Mouse (Mus musculus): ENCODE measurements around the gene Taf1d. TPM values are rescaled to one million over a fixed set of nuclear protein-coding genes. Genes with fewer than 3 reads are reported as not detected.

Gene Taf1d
- 100 and 110 TPM in 2 replicates for polyA plus RNA-seq (2016; fragmentation: Nextera tagmentation; extraction: Ambion mirVana)

DNA sequence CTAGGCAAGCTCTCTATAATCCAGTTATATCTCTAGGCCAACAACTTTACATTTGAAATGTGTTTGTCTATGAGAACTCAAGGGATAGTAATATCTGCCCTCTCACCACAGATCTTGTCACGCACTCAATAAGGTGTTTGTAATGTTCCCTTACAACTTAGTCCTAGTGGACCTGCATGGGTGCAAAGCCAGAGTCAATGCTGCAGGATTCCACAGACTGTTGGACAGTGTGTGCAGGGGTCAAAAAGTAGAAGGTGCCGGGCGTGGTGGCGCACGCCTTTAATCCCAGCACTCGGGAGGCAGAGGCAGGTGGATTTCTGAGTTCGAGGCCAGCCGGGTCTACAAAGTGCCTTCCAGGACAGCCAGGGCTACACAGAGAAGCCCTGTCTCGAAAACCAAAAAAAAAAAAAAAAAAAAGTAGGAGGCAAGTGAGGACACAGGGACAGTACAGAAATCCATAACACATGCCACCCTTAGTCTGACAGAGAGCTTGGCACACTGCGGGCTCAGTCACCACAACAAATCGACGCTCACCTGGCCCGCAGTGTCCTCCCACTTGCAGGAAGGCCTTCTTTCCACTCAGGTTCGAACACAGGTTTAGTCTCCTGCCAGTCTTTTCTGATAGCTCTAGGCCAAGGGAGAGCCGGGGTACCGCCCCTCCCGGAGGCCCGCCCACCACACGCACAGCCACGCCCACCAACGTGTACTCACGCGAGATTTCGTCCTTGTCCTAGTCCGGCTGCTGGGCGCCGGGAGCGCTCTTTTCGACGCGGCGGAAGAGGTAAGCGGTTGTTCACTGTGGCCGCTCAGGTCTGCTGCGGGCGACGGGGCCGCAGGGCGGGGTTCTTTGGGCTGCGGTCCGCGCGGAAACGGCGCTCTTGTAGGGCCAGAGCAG is at the start of gene Taf1d:
Gene Taf1d, plus strand, starts transcription at position 712 of the 895 bp plus-strand sequence.
- WGBS, result 13% methylated on average over 45 of the region's 45 CpGs

GRCm38 (mm10) chr9:15256214-15256613 is 49.8 kb upstream of the Taf1d start:
- 81% methylated on average over 3 of the region's 3 CpGs for WGBS
- H3K4me3 ChIP-seq, result no peak overlapping the region
- no peak for DNase-seq (ENCODE audit: extremely low spot score, low spot score)
- no peak overlapping the region for H3K27ac ChIP-seq
- no peaks in the 10 kb centered on the region for H3K4me1 ChIP-seq
- no peaks in the 10 kb centered on the region for H3K27me3 ChIP-seq (ENCODE audit: poor library complexity, severe bottlenecking)
- H3K9me3 ChIP-seq, result no peaks in the 10 kb centered on the region
- peaks cover 14% of the 10 kb centered on the region for H3K36me3 ChIP-seq (replicated peaks)

More for the DNA sequence above, at the start of gene Taf1d:
- Histone ChIP-seq H3K9me3 (no peaks in the 10 kb centered on the region), H3K27me3 (ENCODE audit: poor library complexity, severe bottlenecking) (no peaks in the 10 kb centered on the region), H3K36me3 (replicated peaks) (peaks cover 38% of the 10 kb centered on the region), H3K27ac (peak within 1 kb of the TSS; percentile 98), H3K4me3 (peak within 1 kb of the TSS; percentile 87), H3K4me1 (peaks cover 30% of the 10 kb centered on the region)
- DNase-seq (ENCODE audit: extremely low spot score, low spot score), result peak; percentile 93

DNA sequence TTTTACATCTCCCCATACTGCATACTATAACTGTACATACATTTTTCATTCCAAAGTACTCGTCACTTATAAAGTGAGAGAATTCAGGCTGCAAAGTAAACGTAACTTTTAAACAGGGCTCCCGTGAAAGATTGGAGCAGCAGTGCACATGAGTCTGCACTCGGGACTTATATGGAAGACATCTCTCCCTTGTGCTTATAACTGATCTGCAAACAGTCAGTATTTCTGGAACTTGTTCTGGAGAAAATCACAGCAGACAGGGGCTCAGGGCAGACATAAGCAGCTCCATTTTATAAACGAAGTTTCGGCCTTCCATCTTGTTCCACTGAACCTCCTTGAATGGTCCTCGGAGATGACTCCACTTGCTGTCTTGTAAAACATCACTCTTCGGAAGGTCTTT is 44.0 kb upstream of the Taf1d start:
- no peaks in the 10 kb centered on the region for H3K9me3 ChIP-seq
- peaks cover 71% of the 10 kb centered on the region for H3K36me3 ChIP-seq (replicated peaks)
- H3K4me3 ChIP-seq, result no peak overlapping the region
- no peak overlapping the region for H3K27ac ChIP-seq
- no peak for DNase-seq (ENCODE audit: extremely low spot score, low spot score)
- no peaks in the 10 kb centered on the region for H3K27me3 ChIP-seq (ENCODE audit: poor library complexity, severe bottlenecking)
- 94% methylated on average over 8 of the region's 8 CpGs for WGBS
- H3K4me1 ChIP-seq, result no peaks in the 10 kb centered on the region

GRCm38 (mm10) chr9:15263487-15263886 is 42.5 kb upstream of the Taf1d start:
- 98% methylated on average over 10 of the region's 10 CpGs for WGBS
- no peaks in the 10 kb centered on the region for H3K4me1 ChIP-seq
- no peaks in the 10 kb centered on the region for H3K27me3 ChIP-seq (ENCODE audit: poor library complexity, severe bottlenecking)
- H3K36me3 ChIP-seq (replicated peaks), result peaks cover 86% of the 10 kb centered on the region
- no peak for DNase-seq (ENCODE audit: extremely low spot score, low spot score)
- no peak overlapping the region for H3K4me3 ChIP-seq
- no peak overlapping the region for H3K27ac ChIP-seq
- no peaks in the 10 kb centered on the region for H3K9me3 ChIP-seq

DNA sequence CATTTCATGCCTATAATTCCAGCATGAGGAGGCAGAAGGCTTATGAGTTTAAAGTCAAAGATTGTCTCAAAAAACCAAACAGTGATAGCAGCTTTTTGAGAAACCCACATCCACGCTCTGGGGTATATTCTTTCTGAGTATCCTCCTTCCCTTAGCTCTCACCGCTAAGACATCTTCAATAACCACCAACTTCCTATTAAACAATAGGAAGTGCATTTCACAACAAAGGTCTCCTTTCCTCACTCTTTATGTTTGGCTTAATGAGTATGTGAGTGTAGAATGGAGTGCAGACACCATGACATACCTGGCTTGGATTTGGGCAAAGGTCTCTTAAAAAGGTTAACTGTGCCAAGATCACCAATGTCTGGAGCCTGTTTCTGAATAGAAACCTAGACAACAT is 32.0 kb upstream of the Taf1d start:
- H3K36me3 ChIP-seq (replicated peaks), result peaks cover 84% of the 10 kb centered on the region
- H3K4me1 ChIP-seq, result peaks cover 11% of the 10 kb centered on the region
- no peak for DNase-seq (ENCODE audit: extremely low spot score, low spot score)
- 90% methylated on average over 2 of the region's 2 CpGs for WGBS
- H3K27me3 ChIP-seq (ENCODE audit: poor library complexity, severe bottlenecking), result no peaks in the 10 kb centered on the region
- no peak overlapping the region for H3K27ac ChIP-seq
- no peaks in the 10 kb centered on the region for H3K9me3 ChIP-seq
- no peak overlapping the region for H3K4me3 ChIP-seq

- 93% methylated on average over 4 of the region's 4 CpGs for WGBS
- H3K27me3 ChIP-seq (ENCODE audit: poor library complexity, severe bottlenecking), result no peaks in the 10 kb centered on the region
- peaks cover 56% of the 10 kb centered on the region for H3K36me3 ChIP-seq (replicated peaks)
Observed at GRCm38 (mm10) chr9:15276855-15277254, 29.2 kb upstream of the Taf1d start.

DNA sequence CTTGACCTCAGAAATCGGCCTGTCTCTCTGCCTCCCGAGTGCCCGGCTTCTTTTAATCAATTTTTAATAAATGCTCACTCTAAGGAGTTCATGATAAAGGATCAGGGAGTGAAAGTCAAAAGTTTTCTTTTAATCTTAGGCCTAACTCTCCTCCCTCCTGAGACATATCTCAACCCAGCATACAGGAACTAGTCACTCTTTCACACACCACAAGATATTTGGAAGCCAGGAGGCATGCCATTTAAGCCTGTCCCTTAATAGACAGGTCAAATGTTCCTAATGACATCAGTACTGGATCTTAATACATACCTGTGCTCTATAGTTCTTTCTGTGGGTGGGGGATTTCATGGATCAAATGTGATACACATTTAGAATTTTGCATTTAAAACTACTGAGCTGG is 27.7 kb upstream of the Taf1d start:
- H3K27me3 ChIP-seq (ENCODE audit: poor library complexity, severe bottlenecking), result no peaks in the 10 kb centered on the region

More at GRCm38 (mm10) chr9:15276855-15277254, 29.2 kb upstream of the Taf1d start:
- no peak for DNase-seq (ENCODE audit: extremely low spot score, low spot score)
- H3K4me3 ChIP-seq, result no peak overlapping the region
- H3K9me3 ChIP-seq, result no peaks in the 10 kb centered on the region
- H3K27ac ChIP-seq, result no peak overlapping the region
- H3K4me1 ChIP-seq, result peaks cover 24% of the 10 kb centered on the region

GRCm38 (mm10) chr9:15279139-15279648 is 26.8 kb upstream of the Taf1d start:
- Histone ChIP-seq H3K27ac (peak overlapping the region; percentile 92), H3K27me3 (ENCODE audit: poor library complexity, severe bottlenecking) (no peaks in the 10 kb centered on the region), H3K9me3 (no peaks in the 10 kb centered on the region), H3K4me3 (peak overlapping the region; percentile 98), H3K36me3 (replicated peaks) (peaks cover 32% of the 10 kb centered on the region), H3K4me1 (peaks cover 24% of the 10 kb centered on the region)
- WGBS, result 9% methylated on average over 19 of the region's 19 CpGs
- no peak for DNase-seq (ENCODE audit: extremely low spot score, low spot score)

More for the DNA sequence above, 27.7 kb upstream of the Taf1d start:
- Histone ChIP-seq H3K4me1 (peaks cover 24% of the 10 kb centered on the region), H3K27ac (no peak overlapping the region), H3K9me3 (no peaks in the 10 kb centered on the region), H3K4me3 (no peak overlapping the region), H3K36me3 (replicated peaks) (peaks cover 41% of the 10 kb centered on the region)
- no peak for DNase-seq (ENCODE audit: extremely low spot score, low spot score)
- WGBS, result 87% methylated on average over 3 of the region's 3 CpGs

DNA sequence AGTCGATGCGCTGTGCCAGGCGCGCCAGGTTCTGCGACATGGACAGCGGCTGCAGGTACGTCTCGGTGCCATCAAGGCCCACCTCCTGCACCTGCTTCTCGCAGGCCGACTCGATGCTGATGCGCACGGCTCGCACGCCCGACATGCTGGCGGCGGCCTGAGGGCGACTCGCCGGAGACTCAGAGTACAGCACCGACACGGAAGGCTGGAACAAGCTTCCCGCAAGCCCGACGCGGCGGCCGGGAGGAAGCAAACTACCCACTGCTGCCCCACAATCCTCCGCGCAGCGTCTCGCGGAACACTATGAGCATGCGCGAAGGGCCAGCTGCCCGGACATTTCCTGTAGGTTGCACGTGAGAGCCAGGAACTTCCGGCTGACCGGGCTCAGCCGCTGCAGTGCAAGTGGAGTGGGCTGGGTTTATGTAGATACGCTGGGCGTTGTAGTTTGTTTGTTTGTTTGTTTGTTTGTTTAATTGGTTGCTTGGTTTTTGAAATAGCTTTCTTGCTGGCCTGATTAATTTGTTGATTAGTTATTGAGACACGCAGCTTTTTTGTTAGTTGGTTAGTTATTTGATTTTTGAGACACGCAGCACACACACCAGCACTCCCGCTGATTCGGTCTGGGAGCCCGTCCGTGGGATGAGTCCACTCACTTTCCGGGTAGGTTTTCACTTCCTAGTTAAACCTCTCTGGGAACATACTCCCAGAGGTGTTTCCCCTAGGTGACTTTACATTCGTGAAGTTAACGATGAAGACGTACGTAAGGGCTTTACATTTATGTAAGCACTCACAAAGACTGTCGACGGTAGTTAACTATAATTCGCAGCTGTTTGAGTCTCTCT is 26.1 kb upstream of the Taf1d start, which contains the start of gene Med17:
Gene Med17, minus strand, starts transcription at position 283 of the 842 bp plus-strand sequence.
- H3K9me3 ChIP-seq, result no peaks in the 10 kb centered on the region
- H3K27me3 ChIP-seq (ENCODE audit: poor library complexity, severe bottlenecking), result no peaks in the 10 kb centered on the region
- H3K27ac ChIP-seq, result peak within 1 kb of the TSS; percentile 92
- peaks cover 25% of the 10 kb centered on the region for H3K36me3 ChIP-seq (replicated peaks)
- peak; percentile 93 for DNase-seq (ENCODE audit: extremely low spot score, low spot score)
- H3K4me3 ChIP-seq, result peak within 1 kb of the TSS; percentile 98
- WGBS, result 2% methylated on average over 57 of the region's 57 CpGs
- peaks cover 24% of the 10 kb centered on the region for H3K4me1 ChIP-seq

GRCm38 (mm10) chr9:15280491-15280879 is 25.5 kb upstream of the Taf1d start:
- Histone ChIP-seq H3K36me3 (replicated peaks) (peaks cover 19% of the 10 kb centered on the region), H3K27ac (peak overlapping the region; percentile 92), H3K4me3 (peak overlapping the region; percentile 98), H3K27me3 (ENCODE audit: poor library complexity, severe bottlenecking) (no peaks in the 10 kb centered on the region), H3K4me1 (peaks cover 24% of the 10 kb centered on the region), H3K9me3 (no peaks in the 10 kb centered on the region)
- WGBS, result 50% methylated on average over 5 of the region's 5 CpGs
- no peak for DNase-seq (ENCODE audit: extremely low spot score, low spot score)

- Histone ChIP-seq H3K4me3 (no peak overlapping the region), H3K36me3 (replicated peaks) (no peaks in the 10 kb centered on the region), H3K27ac (no peak overlapping the region), H3K9me3 (no peaks in the 10 kb centered on the region), H3K4me1 (peaks cover 9% of the 10 kb centered on the region), H3K27me3 (ENCODE audit: poor library complexity, severe bottlenecking) (no peaks in the 10 kb centered on the region)
- DNase-seq (ENCODE audit: extremely low spot score, low spot score), result no peak
- 65% methylated on average over 3 of the region's 3 CpGs for WGBS
Observed at GRCm38 (mm10) chr9:15285443-15285842, 20.6 kb upstream of the Taf1d start.

- no peaks in the 10 kb centered on the region for H3K27me3 ChIP-seq (ENCODE audit: poor library complexity, severe bottlenecking)
- no peaks in the 10 kb centered on the region for H3K9me3 ChIP-seq
- no peaks in the 10 kb centered on the region for H3K4me1 ChIP-seq
- no peak overlapping the region for H3K4me3 ChIP-seq
- no peak overlapping the region for H3K27ac ChIP-seq
- DNase-seq (ENCODE audit: extremely low spot score, low spot score), result no peak
- H3K36me3 ChIP-seq (replicated peaks), result no peaks in the 10 kb centered on the region
- WGBS, result 48% methylated on average over 6 of the region's 6 CpGs
Observed at GRCm38 (mm10) chr9:15287846-15288245, 18.2 kb upstream of the Taf1d start.
